Mouse (Mus musculus): ENCODE measurements around the gene Plxnb1. TPM values are rescaled to one million over a fixed set of nuclear protein-coding genes. Genes with fewer than 3 reads are reported as not detected.

Gene Plxnb1
- total RNA-seq (2015; ENCODE audit: low replicate concordance) (not detected in 2 replicates), total RNA-seq (2017; ENCODE audit: low replicate concordance) (not detected in 2 replicates)

DNA sequence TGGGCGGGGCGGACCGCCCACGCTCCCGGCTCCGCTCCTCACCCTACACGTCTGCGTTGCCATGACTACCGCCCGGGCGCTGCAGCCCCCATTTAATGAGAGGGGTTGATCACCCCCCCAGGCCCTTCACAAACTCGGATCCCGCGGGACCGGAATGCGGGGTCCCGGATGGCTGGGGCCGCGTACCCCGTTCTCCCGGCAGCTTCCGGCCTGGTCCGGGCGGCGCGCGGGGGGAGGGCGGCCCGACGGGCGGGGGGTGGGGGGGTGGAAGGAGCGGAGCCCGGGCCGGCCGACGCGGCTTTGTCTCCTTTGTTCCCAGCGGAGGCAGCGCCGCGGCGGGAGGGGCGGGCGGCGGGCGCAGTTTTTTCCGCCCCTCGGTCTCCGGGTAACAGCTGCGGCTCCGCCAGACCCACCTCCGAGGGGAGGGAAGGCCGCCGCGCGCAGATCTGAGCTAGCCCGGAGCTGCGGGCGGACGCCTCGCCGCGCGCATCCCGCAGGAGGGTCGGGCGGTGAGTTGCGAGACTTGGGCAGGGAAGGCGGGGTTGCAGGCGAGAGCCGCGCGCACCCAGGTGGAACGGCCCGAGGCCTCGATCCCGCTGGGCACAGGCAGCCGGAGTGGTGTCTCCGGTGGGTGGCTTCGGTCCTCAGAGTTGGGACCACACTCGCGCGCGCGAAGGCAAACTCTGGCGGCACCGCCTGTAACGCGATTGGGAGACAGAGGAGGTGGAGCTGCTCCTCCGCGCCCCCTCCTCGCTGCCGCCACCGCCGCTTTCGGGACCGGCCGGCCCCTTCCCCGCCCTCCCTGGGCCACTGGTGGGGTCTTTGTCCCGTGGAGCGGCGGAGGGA lies at the start of gene Plxnb1:
Gene Plxnb1 (plus strand): TSS at position 253 of the 846 bp plus-strand sequence.
- no peak for ATAC-seq (replicated peaks; ENCODE audit: low FRiP score, poor library complexity, severe bottlenecking)

DNA sequence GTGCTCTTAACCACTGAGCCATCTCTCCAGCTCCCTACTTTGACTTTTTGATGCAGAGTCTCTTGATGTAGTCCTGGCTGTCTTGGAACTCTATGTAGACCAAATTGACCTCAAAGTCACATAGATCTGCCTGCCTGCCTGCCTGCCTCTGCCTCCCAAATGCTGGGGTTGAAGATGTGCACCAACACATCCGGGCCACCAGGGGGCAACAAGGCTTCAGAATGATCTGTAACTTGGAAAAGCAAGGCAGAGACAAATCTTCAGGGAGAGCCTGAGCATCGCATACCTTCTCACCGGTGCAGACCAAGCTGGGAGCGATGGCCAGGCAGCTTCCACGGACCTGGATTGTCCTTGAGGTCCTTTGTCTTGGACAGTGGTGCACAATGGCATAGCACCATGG lies 48.9 kb upstream of the Plxnb1 start:
- ATAC-seq (replicated peaks; ENCODE audit: low FRiP score, poor library complexity, severe bottlenecking), result peak; percentile 81

GRCm38 (mm10) chr9:109049316-109049715 lies 45.9 kb upstream of the Plxnb1 start:
- no peak for ATAC-seq (replicated peaks; ENCODE audit: low FRiP score, poor library complexity, severe bottlenecking)

- ATAC-seq (replicated peaks; ENCODE audit: low FRiP score, poor library complexity, severe bottlenecking), result no peak
Observed at GRCm38 (mm10) chr9:109049996-109050673, 45.1 kb upstream of the Plxnb1 start.

GRCm38 (mm10) chr9:109050674-109050997 lies 44.6 kb upstream of the Plxnb1 start:
- ATAC-seq (replicated peaks; ENCODE audit: low FRiP score, poor library complexity, severe bottlenecking), result no peak

DNA sequence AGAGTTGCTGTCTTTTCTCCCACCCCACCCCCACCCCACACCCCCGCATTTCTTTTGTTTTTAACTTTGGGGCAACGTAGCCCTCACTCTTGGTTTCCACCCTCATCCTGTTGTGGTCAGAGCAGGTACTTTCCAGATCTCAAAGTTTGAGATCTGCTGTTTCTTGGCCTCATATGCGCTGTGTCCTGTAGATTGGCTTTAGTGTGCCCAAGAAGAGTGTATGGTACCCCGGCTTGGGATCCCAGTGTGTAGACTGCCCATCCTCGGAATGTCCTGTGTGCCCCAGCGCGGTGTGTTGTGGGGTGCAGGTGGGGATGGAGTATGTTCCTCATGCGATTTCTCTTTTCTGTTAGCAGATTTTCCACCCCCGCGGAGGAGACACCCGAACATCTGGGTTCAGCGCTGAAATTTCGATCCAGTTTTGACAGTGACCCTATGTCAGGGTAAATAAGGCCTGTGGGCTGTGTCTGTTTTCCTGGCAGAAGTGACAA lies 44.1 kb upstream of the Plxnb1 start:
- no peak for ATAC-seq (replicated peaks; ENCODE audit: low FRiP score, poor library complexity, severe bottlenecking)

DNA sequence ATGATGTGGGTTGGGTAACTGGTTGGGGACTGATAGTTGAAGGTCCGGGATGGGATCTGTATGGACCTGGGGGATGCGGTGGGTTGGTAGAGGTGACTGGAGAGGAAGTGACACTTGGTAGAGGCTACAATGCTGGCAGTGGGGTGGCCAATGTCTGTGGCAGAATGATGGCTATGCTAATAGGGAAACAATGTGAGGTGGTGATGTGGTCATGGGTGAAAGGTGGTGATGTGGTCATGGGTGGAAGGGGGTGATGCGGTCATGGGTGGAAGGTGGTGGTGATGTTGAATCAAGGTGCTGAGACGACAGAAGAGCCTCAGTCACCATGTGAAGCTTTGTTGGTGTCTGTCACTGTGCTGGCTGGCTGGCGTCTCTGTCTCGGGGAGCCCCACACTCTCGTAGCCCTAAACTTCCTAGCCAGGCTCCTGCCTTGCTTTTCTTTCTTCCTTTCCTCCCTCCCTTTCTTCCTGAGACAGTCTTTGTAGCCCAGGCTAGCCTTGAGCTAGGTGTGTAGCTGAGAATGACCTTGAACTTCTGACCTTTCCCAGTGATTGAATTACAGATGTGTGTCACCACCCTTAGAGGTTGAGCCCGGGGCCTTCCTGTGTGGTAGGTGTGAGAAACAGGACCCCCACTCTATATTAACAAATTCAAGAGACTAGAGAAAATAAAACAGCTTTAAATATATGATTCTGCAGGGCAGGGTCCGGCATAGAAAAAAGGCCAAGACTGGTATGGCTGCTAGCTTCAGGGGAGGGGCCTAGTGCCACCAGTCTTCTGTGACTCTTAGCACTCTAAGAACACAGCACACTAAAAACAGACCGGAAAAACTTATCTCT lies 43.3 kb upstream of the Plxnb1 start:
- ATAC-seq (replicated peaks; ENCODE audit: low FRiP score, poor library complexity, severe bottlenecking), result no peak

DNA sequence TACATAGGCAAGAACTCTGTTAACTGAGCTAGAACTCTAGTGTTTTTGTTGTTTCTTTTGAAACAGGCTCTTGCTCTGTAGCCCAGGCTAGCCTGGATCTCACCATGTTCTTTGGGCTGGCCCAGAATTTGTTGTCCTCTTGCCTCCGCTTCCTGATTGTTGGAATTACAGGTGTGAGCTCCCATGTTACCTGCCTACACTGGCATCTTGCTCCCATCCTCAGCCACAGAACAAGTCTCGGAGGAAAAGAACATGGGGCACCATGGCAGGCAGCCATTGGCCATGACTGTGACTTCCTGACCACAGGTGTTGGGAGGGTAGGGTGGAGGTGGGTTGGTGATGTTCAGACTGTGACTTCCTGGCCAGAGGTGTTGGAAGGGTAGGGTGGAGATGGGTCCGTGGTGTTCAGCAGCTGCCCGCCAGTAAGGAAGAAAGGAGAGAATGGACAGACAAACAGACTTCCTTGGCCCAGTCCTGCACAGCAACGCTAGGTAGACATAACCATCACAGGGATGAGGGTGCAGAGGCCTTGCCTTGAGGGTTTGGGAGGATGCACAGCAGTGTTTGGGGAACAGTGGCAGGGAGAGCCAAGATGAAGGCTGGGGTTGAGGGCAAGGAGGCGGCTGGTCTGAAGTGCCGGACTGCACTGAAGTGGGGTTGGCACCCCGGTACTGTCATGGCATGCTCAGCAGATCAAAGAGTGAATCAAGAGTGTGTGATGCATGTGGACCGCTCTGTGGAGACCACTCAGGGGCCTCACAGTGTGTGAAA lies 42.5 kb upstream of the Plxnb1 start:
- ATAC-seq (replicated peaks; ENCODE audit: low FRiP score, poor library complexity, severe bottlenecking), result no peak

- no peak for ATAC-seq (replicated peaks; ENCODE audit: low FRiP score, poor library complexity, severe bottlenecking)
Observed at GRCm38 (mm10) chr9:109053366-109053765, 41.8 kb upstream of the Plxnb1 start.

DNA sequence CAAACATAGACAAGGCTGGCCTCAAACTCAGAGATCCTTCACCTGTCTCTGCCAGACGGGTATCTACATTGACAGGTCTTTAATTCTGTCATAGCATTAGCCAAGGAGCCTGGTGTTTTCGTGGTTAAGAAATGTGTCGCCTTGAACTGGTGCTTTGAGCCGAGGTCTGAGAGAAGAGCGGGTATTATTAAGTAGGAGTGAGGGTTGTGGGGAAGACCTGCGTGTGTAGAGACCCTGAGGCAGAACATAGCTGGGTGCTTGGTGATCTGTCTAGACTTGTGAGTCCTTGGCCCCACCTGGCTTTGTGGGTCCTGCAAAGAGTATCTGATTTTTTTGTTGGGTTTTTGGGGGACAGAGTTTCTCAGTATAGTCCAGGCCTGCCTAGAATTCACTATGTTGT lies 41.3 kb upstream of the Plxnb1 start:
- no peak for ATAC-seq (replicated peaks; ENCODE audit: low FRiP score, poor library complexity, severe bottlenecking)

- no peak for ATAC-seq (replicated peaks; ENCODE audit: low FRiP score, poor library complexity, severe bottlenecking)
Observed at GRCm38 (mm10) chr9:109054712-109055111, 40.5 kb upstream of the Plxnb1 start.

- no peak for ATAC-seq (replicated peaks; ENCODE audit: low FRiP score, poor library complexity, severe bottlenecking)
Observed at GRCm38 (mm10) chr9:109055271-109056030, 39.7 kb upstream of the Plxnb1 start.

- no peak for ATAC-seq (replicated peaks; ENCODE audit: low FRiP score, poor library complexity, severe bottlenecking)
Observed at GRCm38 (mm10) chr9:109056081-109056690, 39.0 kb upstream of the Plxnb1 start.

DNA sequence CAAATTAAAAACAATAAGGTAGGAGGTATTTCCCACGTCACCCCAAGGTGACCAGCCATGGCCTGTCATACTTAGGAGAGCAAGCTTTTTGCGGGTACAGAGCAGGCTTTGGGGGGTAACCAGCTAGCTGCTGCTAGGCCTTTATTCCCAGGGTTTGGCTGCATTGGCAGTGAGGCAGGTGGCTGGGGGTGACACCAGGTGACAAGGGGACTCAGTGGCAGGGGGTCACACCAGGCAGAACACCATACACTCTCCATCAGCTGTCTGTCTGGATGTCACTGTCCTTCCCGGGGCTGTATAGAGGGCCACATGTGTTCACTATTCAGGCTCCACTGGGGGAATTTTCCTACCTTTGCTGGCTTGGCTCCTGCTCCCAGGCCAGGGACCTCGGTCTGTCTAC lies 38.3 kb upstream of the Plxnb1 start:
- no peak for ATAC-seq (replicated peaks; ENCODE audit: low FRiP score, poor library complexity, severe bottlenecking)

DNA sequence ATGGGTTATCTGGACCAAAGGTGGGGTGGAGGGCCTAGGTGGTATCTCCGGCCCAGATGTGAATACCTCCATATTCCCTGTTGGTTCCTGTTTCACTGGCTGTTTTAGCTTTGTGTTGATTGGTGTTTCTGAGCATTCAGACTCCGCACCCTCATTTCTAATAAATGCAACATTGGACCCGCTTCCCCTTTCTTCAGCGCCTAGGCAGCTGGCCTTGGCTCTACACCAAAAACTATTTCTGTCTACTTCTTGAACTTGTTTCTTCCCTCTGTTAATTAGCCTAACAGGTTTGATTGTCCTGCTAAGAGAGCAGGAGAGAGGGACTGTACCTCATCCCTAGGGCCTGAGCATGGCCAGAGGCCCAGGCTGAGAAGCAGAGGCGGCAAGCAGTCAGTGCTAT lies 37.6 kb upstream of the Plxnb1 start:
- no peak for ATAC-seq (replicated peaks; ENCODE audit: low FRiP score, poor library complexity, severe bottlenecking)

DNA sequence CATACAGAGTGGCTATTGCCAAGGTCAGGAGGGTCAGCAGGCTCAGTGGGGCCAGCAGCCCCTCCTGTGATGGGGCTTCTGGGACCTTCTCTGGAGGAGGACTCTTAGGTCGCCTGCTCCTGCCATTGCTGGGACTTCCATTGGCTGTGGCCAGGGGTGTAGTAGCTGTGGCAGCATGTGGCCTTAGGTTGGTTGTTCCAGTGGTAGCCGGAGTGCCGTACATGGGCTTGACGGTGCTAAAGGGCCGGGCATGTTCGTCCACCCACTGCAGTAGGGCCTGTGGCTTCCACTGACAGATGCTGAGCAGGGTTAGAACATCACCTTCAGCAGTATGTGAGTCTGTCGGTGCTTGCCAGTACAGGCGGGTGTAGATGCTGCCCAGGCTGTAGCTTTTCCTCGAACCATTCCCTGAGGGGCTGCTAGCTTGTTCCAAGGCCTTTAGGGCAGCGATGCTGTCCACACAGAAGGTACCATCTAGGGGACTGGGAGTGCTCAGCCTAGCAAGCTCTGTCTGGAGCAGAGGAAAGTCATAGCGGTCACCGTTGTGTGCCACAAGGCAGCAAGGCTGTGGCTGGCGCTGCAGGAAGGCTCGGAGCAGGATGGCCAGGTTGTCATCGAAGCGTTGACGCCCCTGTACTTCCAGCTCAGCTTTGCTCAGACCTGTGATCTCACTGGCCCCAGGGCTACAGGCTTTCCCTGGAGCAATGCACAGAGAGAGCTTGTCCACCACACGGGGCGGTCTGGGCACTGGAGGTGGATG lies 37.0 kb upstream of the Plxnb1 start:
- no peak for ATAC-seq (replicated peaks; ENCODE audit: low FRiP score, poor library complexity, severe bottlenecking)

DNA sequence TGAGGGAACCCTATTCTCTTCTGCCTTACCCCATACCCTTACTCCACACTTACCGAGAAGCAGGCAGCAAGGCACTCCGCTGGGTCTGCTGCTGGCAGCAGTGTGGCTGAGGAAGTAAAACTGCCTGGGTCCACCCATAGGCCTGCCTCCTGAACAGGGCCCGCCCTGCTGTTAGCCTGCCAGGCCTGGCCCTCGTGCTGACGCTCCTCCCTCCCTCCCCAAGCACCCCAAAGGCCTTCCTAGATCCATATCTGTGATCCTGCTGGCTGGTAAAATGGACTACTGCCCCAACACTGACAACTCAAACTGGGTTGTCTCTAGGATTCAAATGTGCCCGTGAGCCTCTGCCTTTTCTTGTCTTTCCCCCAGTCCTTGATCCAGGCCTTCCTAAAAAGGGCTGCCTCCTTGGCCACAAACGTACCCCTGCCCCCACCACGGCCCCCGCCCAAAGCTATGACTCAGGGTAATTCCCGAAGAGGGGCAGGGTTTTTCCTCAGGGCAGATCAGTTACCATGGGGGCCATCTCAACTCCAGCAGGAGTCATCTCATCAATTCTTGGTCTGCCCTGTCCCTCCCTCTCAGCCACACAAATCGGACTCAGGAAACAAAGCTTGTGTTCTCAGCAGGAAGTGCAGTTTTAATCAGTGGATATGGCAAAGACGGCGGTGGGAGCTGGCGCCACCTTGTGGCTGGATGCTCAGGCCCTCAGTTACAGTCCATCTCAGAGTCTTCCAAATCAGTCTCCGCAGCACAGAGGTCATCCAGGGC lies 35.9 kb upstream of the Plxnb1 start, which contains the start of gene Trex1:
Gene Trex1 (minus strand): TSS at position 599 of the 768 bp plus-strand sequence.
- peak; percentile 94 for ATAC-seq (replicated peaks; ENCODE audit: low FRiP score, poor library complexity, severe bottlenecking)
